Mouse (Mus musculus): ENCODE data around the gene Ccdc85c. TPM values are rescaled to one million over a fixed set of nuclear protein-coding genes. Genes with fewer than 3 reads are reported as not detected.

The Ccdc85c gene
- polyA plus RNA-seq (2012; rRNA removed) = 22.2 and 22.5 TPM in 2 replicates

- Histone ChIP-seq H3K4me3 (replicated peaks; ENCODE audit: extremely low read depth, low read depth, low read length) (peak within 1 kb of the TSS; percentile 79), H3K4me1 (ENCODE audit: control insufficient read depth, insufficient read depth, low read length) (peaks cover 16% of the 10 kb centered on the region)
- WGBS = under 1% methylated on average over 117 of the region's 120 CpGs
- TF ChIP-seq CTCF (IDR thresholded peaks at IDR 0.05; ENCODE audit: insufficient read depth, low read length) (no peak), POLR2A (IDR thresholded peaks at IDR 0.05; ENCODE audit: borderline replicate concordance, extremely low read depth, low read depth, low read length) (0 out of 2 replicates have a peak, but pooled peaks have one; percentile 26)
- DNase-seq = peak; percentile 57
Observed at GRCm38 (mm10) chr12:108274661-108275507, at the start of gene Ccdc85c. TSS of gene Ccdc85c (minus strand) at chr12:108275425.

- Histone ChIP-seq H3K4me3 (replicated peaks; ENCODE audit: extremely low read depth, low read depth, low read length) (no peak overlapping the region), H3K4me1 (ENCODE audit: control insufficient read depth, insufficient read depth, low read length) (no peaks in the 10 kb centered on the region)
- DNase-seq = no peak
- TF ChIP-seq CTCF (IDR thresholded peaks at IDR 0.05; ENCODE audit: insufficient read depth, low read length) (no peak), POLR2A (IDR thresholded peaks at IDR 0.05; ENCODE audit: borderline replicate concordance, extremely low read depth, low read depth, low read length) (no peak)
- WGBS = 38% methylated on average over 8 of the region's 8 CpGs
Observed at GRCm38 (mm10) chr12:108320096-108320495, 44.9 kb upstream of the Ccdc85c start.

- WGBS = 16% methylated on average over 37 of the region's 37 CpGs
- Histone ChIP-seq H3K4me1 (ENCODE audit: control insufficient read depth, insufficient read depth, low read length) (no peaks in the 10 kb centered on the region), H3K4me3 (replicated peaks; ENCODE audit: extremely low read depth, low read depth, low read length) (no peak overlapping the region)
- TF ChIP-seq CTCF (IDR thresholded peaks at IDR 0.05; ENCODE audit: insufficient read depth, low read length) = no peak
- no peak for TF ChIP-seq POLR2A (IDR thresholded peaks at IDR 0.05; ENCODE audit: borderline replicate concordance, extremely low read depth, low read depth, low read length)
- DNase-seq = no peak
Observed at GRCm38 (mm10) chr12:108318499-108318898, 43.3 kb upstream of the Ccdc85c start.

- Histone ChIP-seq H3K4me1 (ENCODE audit: control insufficient read depth, insufficient read depth, low read length) (no peaks in the 10 kb centered on the region), H3K4me3 (replicated peaks; ENCODE audit: extremely low read depth, low read depth, low read length) (no peak overlapping the region)
- no peak for DNase-seq
- TF ChIP-seq CTCF (IDR thresholded peaks at IDR 0.05; ENCODE audit: insufficient read depth, low read length) = no peak
- no peak for TF ChIP-seq POLR2A (IDR thresholded peaks at IDR 0.05; ENCODE audit: borderline replicate concordance, extremely low read depth, low read depth, low read length)
- 32% methylated on average over 18 of the region's 18 CpGs for WGBS
Observed at GRCm38 (mm10) chr12:108317826-108318430, 42.7 kb upstream of the Ccdc85c start.

- DNase-seq = no peak
- TF ChIP-seq POLR2A (IDR thresholded peaks at IDR 0.05; ENCODE audit: borderline replicate concordance, extremely low read depth, low read depth, low read length) = no peak
- TF ChIP-seq CTCF (IDR thresholded peaks at IDR 0.05; ENCODE audit: insufficient read depth, low read length) = no peak
- WGBS = 28% methylated on average over 9 of the region's 9 CpGs
- H3K4me3 ChIP-seq (replicated peaks; ENCODE audit: extremely low read depth, low read depth, low read length) = no peak overlapping the region
- H3K4me1 ChIP-seq (ENCODE audit: control insufficient read depth, insufficient read depth, low read length) = no peaks in the 10 kb centered on the region
Observed at GRCm38 (mm10) chr12:108317201-108317738, 42.0 kb upstream of the Ccdc85c start.

GRCm38 (mm10) chr12:108316655-108317054 lies 41.4 kb upstream of the Ccdc85c start:
- 54% methylated on average over 6 of the region's 6 CpGs for WGBS
- no peak overlapping the region for H3K4me3 ChIP-seq (replicated peaks; ENCODE audit: extremely low read depth, low read depth, low read length)
- DNase-seq = no peak
- TF ChIP-seq CTCF (IDR thresholded peaks at IDR 0.05; ENCODE audit: insufficient read depth, low read length) (no peak), POLR2A (IDR thresholded peaks at IDR 0.05; ENCODE audit: borderline replicate concordance, extremely low read depth, low read depth, low read length) (no peak)
- H3K4me1 ChIP-seq (ENCODE audit: control insufficient read depth, insufficient read depth, low read length) = no peaks in the 10 kb centered on the region

- WGBS = 42% methylated on average over 10 of the region's 10 CpGs
Observed at GRCm38 (mm10) chr12:108315818-108316217, 40.6 kb upstream of the Ccdc85c start.

GRCm38 (mm10) chr12:108313244-108313772 lies 38.1 kb upstream of the Ccdc85c start:
- 90% methylated on average over 1 of the region's 1 CpGs for WGBS
- TF ChIP-seq CTCF (IDR thresholded peaks at IDR 0.05; ENCODE audit: insufficient read depth, low read length) (no peak), POLR2A (IDR thresholded peaks at IDR 0.05; ENCODE audit: borderline replicate concordance, extremely low read depth, low read depth, low read length) (no peak)
- DNase-seq = no peak
- H3K4me3 ChIP-seq (replicated peaks; ENCODE audit: extremely low read depth, low read depth, low read length) = no peak overlapping the region
- no peaks in the 10 kb centered on the region for H3K4me1 ChIP-seq (ENCODE audit: control insufficient read depth, insufficient read depth, low read length)

More at GRCm38 (mm10) chr12:108315818-108316217, 40.6 kb upstream of the Ccdc85c start:
- H3K4me1 ChIP-seq (ENCODE audit: control insufficient read depth, insufficient read depth, low read length) = no peaks in the 10 kb centered on the region
- TF ChIP-seq CTCF (IDR thresholded peaks at IDR 0.05; ENCODE audit: insufficient read depth, low read length) (no peak), POLR2A (IDR thresholded peaks at IDR 0.05; ENCODE audit: borderline replicate concordance, extremely low read depth, low read depth, low read length) (no peak)
- no peak for DNase-seq
- H3K4me3 ChIP-seq (replicated peaks; ENCODE audit: extremely low read depth, low read depth, low read length) = no peak overlapping the region

- 49% methylated on average over 6 of the region's 6 CpGs for WGBS
- Histone ChIP-seq H3K4me3 (replicated peaks; ENCODE audit: extremely low read depth, low read depth, low read length) (no peak overlapping the region), H3K4me1 (ENCODE audit: control insufficient read depth, insufficient read depth, low read length) (no peaks in the 10 kb centered on the region)
- no peak for DNase-seq
- no peak for TF ChIP-seq CTCF (IDR thresholded peaks at IDR 0.05; ENCODE audit: insufficient read depth, low read length)
- TF ChIP-seq POLR2A (IDR thresholded peaks at IDR 0.05; ENCODE audit: borderline replicate concordance, extremely low read depth, low read depth, low read length) = no peak
Observed at GRCm38 (mm10) chr12:108312432-108312851, 37.2 kb upstream of the Ccdc85c start.
